Mouse (Mus musculus): ENCODE data around the gene Capn3. TPM values are rescaled to one million over a fixed set of nuclear protein-coding genes. Genes with fewer than 3 reads are reported as not detected.

Gene Capn3
- polyA plus RNA-seq, 1 experiment: not detected

DNA sequence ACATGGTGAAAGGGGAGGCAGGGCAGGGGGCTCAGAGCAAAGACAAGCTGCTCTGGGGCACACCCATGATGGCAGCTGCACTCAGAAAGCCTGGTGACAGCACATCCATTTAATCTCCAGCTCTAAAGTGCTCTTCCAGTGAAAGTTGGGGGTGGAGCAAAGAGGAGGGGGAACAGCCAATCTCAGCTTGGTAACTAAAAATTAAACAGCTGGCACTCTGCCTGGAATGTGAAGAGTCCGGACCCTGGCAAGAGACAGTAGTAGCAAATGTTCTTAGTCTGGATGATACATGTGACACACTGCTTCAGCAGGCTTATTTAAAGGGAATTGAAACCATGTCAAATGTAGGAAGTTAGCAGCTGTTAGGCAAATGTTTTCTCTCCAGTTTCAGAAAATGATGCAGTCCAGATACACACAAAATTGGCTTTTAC is 84.0 kb downstream of the Capn3 start:
- Histone ChIP-seq H3K27ac (ENCODE audit: insufficient read depth, low read depth, low read length) (peak overlapping the region; percentile 83), H3K4me1 (ENCODE audit: control insufficient read depth, insufficient read depth, low read length) (peaks cover 30% of the 10 kb centered on the region), H3K4me3 (ENCODE audit: insufficient read depth, low read length) (no peak overlapping the region)
- TF ChIP-seq CTCF (IDR thresholded peaks at IDR 0.05; ENCODE audit: low read depth, low read length) (no peak), POLR2A (IDR thresholded peaks at IDR 0.05; ENCODE audit: borderline replicate concordance, low read depth, low read length) (no peak)

DNA sequence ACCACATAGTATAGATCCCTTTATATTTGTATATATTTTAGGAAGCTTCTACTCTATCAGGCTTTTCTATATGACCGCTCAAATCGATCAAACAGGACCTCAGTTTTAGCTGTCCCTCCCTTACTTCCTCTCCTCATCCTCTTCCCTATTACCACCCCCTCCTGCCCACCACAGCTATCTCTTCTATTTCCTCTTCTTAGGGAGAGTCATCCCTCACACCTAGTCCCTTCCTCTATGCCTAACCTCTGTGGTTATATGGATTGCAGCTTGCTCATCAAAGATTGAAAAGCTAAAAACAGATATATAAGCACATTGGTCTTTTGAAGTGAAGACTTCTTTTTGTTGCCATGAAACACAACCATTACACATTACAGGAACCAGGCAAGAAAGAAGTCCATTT is 88.9 kb downstream of the Capn3 start:
- no peak overlapping the region for H3K4me3 ChIP-seq (ENCODE audit: insufficient read depth, low read length)
- H3K27ac ChIP-seq (ENCODE audit: insufficient read depth, low read depth, low read length): no peak overlapping the region; the same call in 1 of the 2 replicates
- TF ChIP-seq CTCF (IDR thresholded peaks at IDR 0.05; ENCODE audit: low read depth, low read length): no peak
- TF ChIP-seq POLR2A (IDR thresholded peaks at IDR 0.05; ENCODE audit: borderline replicate concordance, low read depth, low read length): no peak
- peaks cover 30% of the 10 kb centered on the region for H3K4me1 ChIP-seq (ENCODE audit: control insufficient read depth, insufficient read depth, low read length)

Other genes starting within 250 kb of the Capn3 start
- not detected in 2 replicates for gene Pla2g4e, start 210.7 kb upstream of the Capn3 start, polyA plus RNA-seq (2012; ENCODE audit: insufficient read depth, insufficient read length, missing spikeins)
- gene Pla2g4d, start 166.8 kb upstream of the Capn3 start, polyA plus RNA-seq (2012; ENCODE audit: insufficient read depth, insufficient read length, missing spikeins): not detected in 2 replicates
- not detected in 2 replicates for gene Pla2g4f, start 141.9 kb upstream of the Capn3 start, polyA plus RNA-seq (2012; ENCODE audit: insufficient read depth, insufficient read length, missing spikeins)
- 61.7 and 72.9 TPM in 2 replicates for gene Vps39, start 102.9 kb upstream of the Capn3 start, polyA plus RNA-seq (2012; ENCODE audit: insufficient read depth, insufficient read length, missing spikeins)
- 10.4 and 15.5 TPM in 2 replicates for gene Ganc, start 52.1 kb upstream of the Capn3 start, polyA plus RNA-seq (2012; ENCODE audit: insufficient read depth, insufficient read length, missing spikeins)
- gene Tmem87a, start 51.9 kb upstream of the Capn3 start, polyA plus RNA-seq (2012; ENCODE audit: insufficient read depth, insufficient read length, missing spikeins): 35.3 and 37.1 TPM in 2 replicates
- gene Zfp106, start 107.8 kb downstream of the Capn3 start, polyA plus RNA-seq (2012; ENCODE audit: insufficient read depth, insufficient read length, missing spikeins): 66.2 and 79.1 TPM in 2 replicates
- 248 and 266 TPM in 2 replicates for gene Snap23, start 111.7 kb downstream of the Capn3 start, polyA plus RNA-seq (2012; ENCODE audit: insufficient read depth, insufficient read length, missing spikeins)
- gene Haus2, start 153.4 kb downstream of the Capn3 start, polyA plus RNA-seq (2012; ENCODE audit: insufficient read depth, insufficient read length, missing spikeins): 9.5 and 10.3 TPM in 2 replicates
- gene Lrrc57, start 153.5 kb downstream of the Capn3 start, polyA plus RNA-seq (2012; ENCODE audit: insufficient read depth, insufficient read length, missing spikeins): 17.5 and 18.3 TPM in 2 replicates
- 71.4 and 75.3 TPM in 2 replicates for gene Stard9, start 173.1 kb downstream of the Capn3 start, polyA plus RNA-seq (2012; ENCODE audit: insufficient read depth, insufficient read length, missing spikeins)

Measured in bone marrow macrophage, adult 2 months (primary cell).